Mouse (Mus musculus) limb, embryonic 14.5 days (tissue): ENCODE measurements around the gene Fam169b. TPM values are rescaled to one million over a fixed set of nuclear protein-coding genes. Genes with fewer than 3 reads are reported as not detected.

Experiments used
- ATAC-seq: fragments of 200-750 bp; cut with Nextera tagmentation; 2 replicates; pipeline ENCODE4 v1.8.0; 2017; ENCODE audit warnings: low read depth, moderate number of reproducible peaks, moderate TSS enrichment; ENCODE audit not compliant: low FRiP score
- DNase-seq: peaks from one replicate; pipeline ENCODE4 v3.0.0-alpha.2; 2015; ENCODE audit warnings: low spot score
- H3K27ac ChIP-seq: fragments of 300-500 bp; sonication (generic); replicated peaks from 2 replicates; pipeline ENCODE4 v1.5.1; 2014; ENCODE audit warnings: low read depth, mild to moderate bottlenecking, low read length, moderate library complexity, mixed read lengths
- H3K27me3 ChIP-seq: fragments of 300-500 bp; sonication (generic); 2 replicates; pipeline ENCODE4 v1.6.1; 2014; ENCODE audit warnings: low read length, mixed read lengths; ENCODE audit not compliant: control insufficient read depth, insufficient read depth
- H3K36me3 ChIP-seq: fragments of 300-500 bp; sonication (generic); 2 replicates; pipeline ENCODE4 v1.6.1; 2014; ENCODE audit warnings: mild to moderate bottlenecking, low read length, moderate library complexity, mixed read lengths; ENCODE audit not compliant: control insufficient read depth, insufficient read depth
- H3K4me1 ChIP-seq: fragments of 300-500 bp; sonication (generic); 2 replicates; pipeline ENCODE4 v1.6.1; 2014; ENCODE audit warnings: antibody characterized with exemption, low read length, mixed read lengths; ENCODE audit not compliant: control insufficient read depth, insufficient read depth
- H3K4me2 ChIP-seq: fragments of 300-500 bp; sonication (generic); replicated peaks from 2 replicates; pipeline ENCODE4 v1.6.1; 2014; ENCODE audit warnings: low read depth, mild to moderate bottlenecking, low read length, moderate library complexity; ENCODE audit not compliant: severe bottlenecking
- H3K4me3 ChIP-seq: fragments of 300-500 bp; sonication (generic); replicated peaks from 2 replicates; pipeline ENCODE4 v1.5.1; 2014; ENCODE audit warnings: low read length
- H3K9ac ChIP-seq: fragments of 300-500 bp; sonication (generic); 2 replicates; pipeline ENCODE4 v1.6.1; 2014; ENCODE audit warnings: mild to moderate bottlenecking, low read depth, low read length, moderate library complexity; ENCODE audit not compliant: severe bottlenecking
- H3K9me3 ChIP-seq: fragments of 300-500 bp; sonication (generic); 2 replicates; pipeline ENCODE4 v1.6.1; 2016; ENCODE audit warnings: low read length; ENCODE audit not compliant: control insufficient read depth
- POLR2A ChIP-seq: fragments of 200-500 bp; IDR thresholded peaks from 2 replicates; pipeline ENCODE4 v1.8.0; 2012; ENCODE audit warnings: inconsistent platforms, mild to moderate bottlenecking, moderate library complexity, borderline replicate concordance; ENCODE audit not compliant: insufficient read depth, insufficient read length; ENCODE audit errors: extremely low read depth
- WGBS: fragments of 180-500 bp; shearing (Covaris S2); extraction: QIAGEN DNeasy Blood & Tissue Kit; methylation state at CpG from one replicate; pipeline ENCODE4 v1.1.7; 2014; 5-methylcytosine and 5-hydroxymethylcytosine counted together
- polyA plus RNA-seq, 2 experiments: library from polyadenylated mRNA; depleted of rRNA in 1 of 2; stranded (reverse) in 1 of 2; unstranded in 1 of 2; fragments of >200 nt; fragmentation: Nextera tagmentation in 1 of 2; extraction: Ambion mirVana in 1 of 2; gene quantifications; 2 replicates each; pipeline versions ENCODE4 v1.2.1 to v1.2.3; 2012 to 2014

Fam169b gene
- polyA plus RNA-seq, 2 experiments, result 1.0 to 1.9 TPM

GRCm38 (mm10) chr7:68289081-68289480 is 15.4 kb downstream of the Fam169b start:
- 95% methylated on average over 8 of the region's 8 CpGs for WGBS
- Histone ChIP-seq H3K4me2 (no peak overlapping the region), H3K4me3 (no peak overlapping the region)

GRCm38 (mm10) chr7:68291603-68292002 is 18.0 kb downstream of the Fam169b start:
- ATAC-seq, result no peak
- 48% methylated on average over 1 of the region's 1 CpGs for WGBS
- H3K4me3 ChIP-seq, result no peak overlapping the region
- H3K9ac ChIP-seq, result no peak overlapping the region
- H3K36me3 ChIP-seq, result no peaks in the 10 kb centered on the region
- H3K27ac ChIP-seq, result no peak overlapping the region
- no peaks in the 10 kb centered on the region for H3K9me3 ChIP-seq
- no peaks in the 10 kb centered on the region for H3K27me3 ChIP-seq
- TF ChIP-seq POLR2A, result no peak
- no peak overlapping the region for H3K4me2 ChIP-seq
- no peak for DNase-seq
- peaks cover 13% of the 10 kb centered on the region for H3K4me1 ChIP-seq

More at GRCm38 (mm10) chr7:68289081-68289480, 15.4 kb downstream of the Fam169b start:
- Histone ChIP-seq H3K36me3 (no peaks in the 10 kb centered on the region), H3K27me3 (no peaks in the 10 kb centered on the region), H3K27ac (no peak overlapping the region), H3K9ac (no peak overlapping the region), H3K4me1 (peaks cover 19% of the 10 kb centered on the region), H3K9me3 (no peaks in the 10 kb centered on the region)
- ATAC-seq, result no peak
- no peak for DNase-seq
- TF ChIP-seq POLR2A, result no peak

GRCm38 (mm10) chr7:68293997-68294789 is 20.6 kb downstream of the Fam169b start:
- Histone ChIP-seq H3K4me3 (no peak overlapping the region; the same call in 1 of the 2 replicates), H3K36me3 (no peaks in the 10 kb centered on the region), H3K9ac (no peak overlapping the region; the same call in 1 of the 2 replicates), H3K27me3 (no peaks in the 10 kb centered on the region), H3K9me3 (no peaks in the 10 kb centered on the region), H3K4me1 (peaks cover 13% of the 10 kb centered on the region), H3K4me2 (peak overlapping the region; percentile 30; the same call in 1 of the 2 replicates), H3K27ac (peak overlapping the region; percentile 83)
- TF ChIP-seq POLR2A, result no peak
- peak; percentile 86 for ATAC-seq
- peak; percentile 79 for DNase-seq
- WGBS, result 16% methylated on average over 16 of the region's 16 CpGs

- DNase-seq (no peak), ATAC-seq (no peak)
- peaks cover 13% of the 10 kb centered on the region for H3K4me1 ChIP-seq
- WGBS, result 91% methylated on average over 5 of the region's 5 CpGs
- no peak overlapping the region for H3K9ac ChIP-seq
- H3K9me3 ChIP-seq, result no peaks in the 10 kb centered on the region
- H3K4me2 ChIP-seq, result no peak overlapping the region
- H3K27me3 ChIP-seq, result no peaks in the 10 kb centered on the region
- H3K4me3 ChIP-seq, result no peak overlapping the region
- no peak overlapping the region for H3K27ac ChIP-seq
- TF ChIP-seq POLR2A, result no peak
- no peaks in the 10 kb centered on the region for H3K36me3 ChIP-seq
Measured at GRCm38 (mm10) chr7:68296487-68296886, 22.8 kb downstream of the Fam169b start.

GRCm38 (mm10) chr7:68298381-68299076 is 24.9 kb downstream of the Fam169b start:
- Histone ChIP-seq H3K27ac (no peak overlapping the region), H3K4me2 (no peak overlapping the region), H3K4me3 (no peak overlapping the region), H3K4me1 (peaks cover 14% of the 10 kb centered on the region), H3K9me3 (no peaks in the 10 kb centered on the region), H3K36me3 (no peaks in the 10 kb centered on the region), H3K27me3 (no peaks in the 10 kb centered on the region), H3K9ac (no peak overlapping the region)
- TF ChIP-seq POLR2A, result no peak
- DNase-seq (no peak), ATAC-seq (no peak)
- 75% methylated on average over 13 of the region's 13 CpGs for WGBS
